Mouse (Mus musculus) embryonic facial prominence, embryonic 11.5 days (tissue): Measurements from ENCODE around the gene Cdipt. TPM values are rescaled to one million over a fixed set of nuclear protein-coding genes. Genes with fewer than 3 reads are reported as not detected.

Experiments
- ATAC-seq: fragments of 200-750 bp; cut with Nextera tagmentation; replicated peaks from 2 replicates; pipeline ENCODE4 v1.8.0; 2017; ENCODE audit warnings: low read depth; ENCODE audit not compliant: insufficient number of reproducible peaks, low FRiP score, low TSS enrichment
- DNase-seq: peaks from one replicate; pipeline ENCODE4 v3.0.0-alpha.2; 2015; ENCODE audit warnings: low spot score
- H3K27ac ChIP-seq: fragments of 300-500 bp; sonication (generic); replicated peaks from 2 replicates; pipeline ENCODE4 v1.5.1; 2014; ENCODE audit warnings: mild to moderate bottlenecking, low read depth, low read length, control low read depth
- H3K27me3 ChIP-seq: fragments of 300-500 bp; sonication (generic); 2 replicates; pipeline ENCODE4 v1.6.1; 2014; ENCODE audit warnings: mild to moderate bottlenecking, low read length, moderate library complexity, mixed read lengths; ENCODE audit not compliant: control insufficient read depth, insufficient read depth
- H3K36me3 ChIP-seq: fragments of 300-500 bp; sonication (generic); replicated peaks from 2 replicates; pipeline ENCODE4 v1.6.1; 2014; ENCODE audit warnings: low read depth, mild to moderate bottlenecking, low read length, moderate library complexity, mixed read lengths; ENCODE audit not compliant: control insufficient read depth, insufficient read depth
- H3K4me1 ChIP-seq: fragments of 300-500 bp; sonication (generic); 2 replicates; pipeline ENCODE4 v1.6.1; 2014; ENCODE audit warnings: low read length, mixed read lengths; ENCODE audit not compliant: control insufficient read depth, insufficient read depth
- H3K4me2 ChIP-seq: fragments of 300-500 bp; sonication (generic); 2 replicates; pipeline ENCODE4 v1.6.1; 2014; ENCODE audit warnings: low read depth, mild to moderate bottlenecking, control low read depth, low read length, moderate library complexity
- H3K4me3 ChIP-seq: fragments of 300-500 bp; sonication (generic); 2 replicates; pipeline ENCODE4 v1.5.1; 2014; ENCODE audit warnings: low read depth, low read length, control low read depth
- H3K9ac ChIP-seq: fragments of 300-500 bp; sonication (generic); replicated peaks from 2 replicates; pipeline ENCODE4 v1.6.1; 2014; ENCODE audit warnings: mild to moderate bottlenecking, control low read depth, low read length
- H3K9me3 ChIP-seq: fragments of 300-500 bp; sonication (generic); replicated peaks from 2 replicates; pipeline ENCODE4 v1.6.1; 2016; ENCODE audit warnings: mild to moderate bottlenecking, low read length, inconsistent platforms, mixed read lengths; ENCODE audit not compliant: control insufficient read depth
- WGBS: fragments of 180-500 bp; shearing (Covaris S2); extraction: QIAGEN DNeasy Blood & Tissue Kit; methylation state at CpG from one replicate; pipeline ENCODE4 v1.1.7; 2014; 5-methylcytosine and 5-hydroxymethylcytosine counted together
- polyA plus RNA-seq: library from polyadenylated mRNA; unstranded; fragments of >200 nt; fragmentation: Nextera tagmentation; extraction: Ambion mirVana; gene quantifications from 2 replicates; pipeline ENCODE4 v1.2.1, GENCODE M21; 2014

The Cdipt gene
- polyA plus RNA-seq, 1 experiment from 2014 or later: 64.3 TPM

GRCm38 (mm10) chr7:126959780-126960179 is 15.9 kb upstream of the Cdipt start:
- Histone ChIP-seq H3K4me1 (no peaks in the 10 kb centered on the region), H3K9me3 (no peaks in the 10 kb centered on the region), H3K27ac (no peak overlapping the region), H3K4me3 (no peak overlapping the region), H3K4me2 (no peak overlapping the region), H3K9ac (no peak overlapping the region), H3K27me3 (peaks cover 7% of the 10 kb centered on the region; the same call in 1 of the 2 replicates), H3K36me3 (no peaks in the 10 kb centered on the region)
- WGBS: 64% methylated on average over 9 of the region's 9 CpGs
- ATAC-seq (no peak), DNase-seq (no peak)

- Histone ChIP-seq H3K9ac (no peak overlapping the region), H3K27me3 (peaks cover 7% of the 10 kb centered on the region; the same call in 1 of the 2 replicates), H3K27ac (no peak overlapping the region), H3K9me3 (no peaks in the 10 kb centered on the region), H3K4me3 (no peak overlapping the region), H3K4me1 (no peaks in the 10 kb centered on the region), H3K36me3 (no peaks in the 10 kb centered on the region), H3K4me2 (no peak overlapping the region)
- 90% methylated on average over 5 of the region's 5 CpGs for WGBS
- DNase-seq (no peak), ATAC-seq (no peak)
These were observed 14.6 kb upstream of the Cdipt start for GRCm38 (mm10) chr7:126961095-126961494.

GRCm38 (mm10) chr7:126961965-126962364 is 13.7 kb upstream of the Cdipt start:
- DNase-seq: no peak
- no peaks in the 10 kb centered on the region for H3K36me3 ChIP-seq

GRCm38 (mm10) chr7:126963548-126964286 is 12.0 kb upstream of the Cdipt start:
- no peak overlapping the region for H3K9ac ChIP-seq
- H3K27ac ChIP-seq: no peak overlapping the region
- no peak for ATAC-seq
- no peaks in the 10 kb centered on the region for H3K9me3 ChIP-seq
- peak; percentile 52 for DNase-seq
- H3K27me3 ChIP-seq: peaks cover 7% of the 10 kb centered on the region; the same call in 1 of the 2 replicates
- H3K4me1 ChIP-seq: no peaks in the 10 kb centered on the region
- H3K4me3 ChIP-seq: no peak overlapping the region
- H3K4me2 ChIP-seq: peak overlapping the region; percentile 11; the same call in 1 of the 2 replicates
- no peaks in the 10 kb centered on the region for H3K36me3 ChIP-seq
- 30% methylated on average over 19 of the region's 19 CpGs for WGBS

More at GRCm38 (mm10) chr7:126961965-126962364, 13.7 kb upstream of the Cdipt start:
- no peaks in the 10 kb centered on the region for H3K9me3 ChIP-seq
- WGBS: 86% methylated on average over 4 of the region's 4 CpGs
- no peak overlapping the region for H3K27ac ChIP-seq
- no peak overlapping the region for H3K4me3 ChIP-seq
- H3K9ac ChIP-seq: no peak overlapping the region
- ATAC-seq: no peak
- H3K4me1 ChIP-seq: no peaks in the 10 kb centered on the region
- no peak overlapping the region for H3K4me2 ChIP-seq
- H3K27me3 ChIP-seq: peaks cover 7% of the 10 kb centered on the region; the same call in 1 of the 2 replicates

GRCm38 (mm10) chr7:126965568-126965967 is 10.1 kb upstream of the Cdipt start:
- H3K9ac ChIP-seq: no peak overlapping the region
- no peaks in the 10 kb centered on the region for H3K36me3 ChIP-seq
- no peak overlapping the region for H3K4me2 ChIP-seq
- no peak overlapping the region for H3K27ac ChIP-seq
- ATAC-seq (no peak), DNase-seq (no peak)
- no peaks in the 10 kb centered on the region for H3K4me1 ChIP-seq
- WGBS: 81% methylated on average over 3 of the region's 3 CpGs
- H3K4me3 ChIP-seq: no peak overlapping the region
- H3K27me3 ChIP-seq: peaks cover 7% of the 10 kb centered on the region; the same call in 1 of the 2 replicates
- no peaks in the 10 kb centered on the region for H3K9me3 ChIP-seq

GRCm38 (mm10) chr7:126967361-126967760 is 8.4 kb upstream of the Cdipt start:
- Histone ChIP-seq H3K9me3 (no peaks in the 10 kb centered on the region), H3K4me3 (no peak overlapping the region), H3K36me3 (no peaks in the 10 kb centered on the region), H3K9ac (no peak overlapping the region), H3K4me2 (no peak overlapping the region), H3K27me3 (peaks cover 7% of the 10 kb centered on the region; the same call in 1 of the 2 replicates), H3K4me1 (no peaks in the 10 kb centered on the region), H3K27ac (no peak overlapping the region)
- 56% methylated on average over 6 of the region's 6 CpGs for WGBS
- ATAC-seq (no peak), DNase-seq (no peak)

- H3K27ac ChIP-seq: no peak overlapping the region
- peak overlapping the region; percentile 25; the same call in 1 of the 2 replicates for H3K9ac ChIP-seq
- H3K27me3 ChIP-seq: no peaks in the 10 kb centered on the region
- no peak for DNase-seq
- no peaks in the 10 kb centered on the region for H3K4me1 ChIP-seq
- peak overlapping the region; percentile 11 for H3K4me3 ChIP-seq
- 15% methylated on average over 8 of the region's 8 CpGs for WGBS
- H3K36me3 ChIP-seq: peaks cover 5% of the 10 kb centered on the region
- no peaks in the 10 kb centered on the region for H3K9me3 ChIP-seq
- no peak for ATAC-seq
- peak overlapping the region; percentile 16 for H3K4me2 ChIP-seq
These were observed 221 bp upstream of the Cdipt start for GRCm38 (mm10) chr7:126975493-126975892.
